Mouse (Mus musculus) lung, adult 2 months (tissue): ENCODE measurements around the gene Mt4.
"Not testable (repeated sequence)": the region's sequence is repeated elsewhere in the genome, so short reads cannot be mapped to it uniquely, and the experiment has no call there.

Experiments
- CTCF ChIP-seq: fragments of 200-500 bp; IDR thresholded peaks from 2 replicates; pipeline ENCODE4 v1.5.1; 2011; ENCODE audit warnings: mild to moderate bottlenecking, low read length, control low read depth; ENCODE audit not compliant: insufficient read depth
- POLR2A ChIP-seq: fragments of 200-500 bp; IDR thresholded peaks from 2 replicates; pipeline ENCODE4 v1.6.1; 2011; ENCODE audit warnings: low read depth, mild to moderate bottlenecking, control low read depth, low read length, borderline replicate concordance; ENCODE audit errors: extremely low read depth

DNA sequence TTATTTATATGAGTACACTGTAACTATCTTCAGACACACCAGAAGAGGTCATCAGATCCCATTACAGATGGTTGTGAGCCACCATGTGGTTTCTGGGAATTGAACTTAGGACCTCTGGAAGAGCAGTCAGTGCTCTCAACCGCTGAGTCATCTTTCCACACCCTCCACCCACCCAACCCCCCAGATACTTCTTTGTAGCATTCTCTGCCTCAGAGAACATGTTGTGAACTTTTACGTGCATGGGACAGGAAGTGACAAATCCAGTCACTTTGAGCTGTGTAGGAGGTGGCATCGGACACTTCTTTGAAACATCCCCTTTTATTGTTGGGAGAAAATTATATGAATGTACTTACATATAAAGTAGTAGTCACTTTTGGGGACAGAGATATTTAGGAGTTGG, 2.4 kb upstream of the Mt4 start:
- TF ChIP-seq POLR2A, CTCF: not testable (repeated sequence)
